Mouse (Mus musculus) gastrocnemius, adult 18-20 months (tissue): ENCODE results near the gene Rnf150. TPM values are rescaled to one million over a fixed set of nuclear protein-coding genes. Genes with fewer than 3 reads are reported as not detected.
A peak's percentile ranks its signal among the peaks of the same experiment; 100 is the strongest.

ENCODE experiments used
- DNase-seq: peaks from one replicate; pipeline ENCODE4 v3.0.0; 2021; ENCODE audit warnings: low spot score
- long read RNA-seq, 2 experiments: library from polyadenylated mRNA; stranded (forward); transcript quantifications; one replicate each; pipeline ENCODE4 v2.0.0; 2021
- total RNA-seq, 2 experiments: library from RNA; stranded (reverse); gene quantifications; 2 replicates each; pipeline ENCODE4 v1.2.3; 2021

The Rnf150 gene
- 10 to 100 TPM; 37.6 to 41.1 TPM for total RNA-seq
- long read RNA-seq, experiment 1, partial matches to known transcripts: 1 of 13 reads
- long read RNA-seq, experiment 1, other reads (novel, unspliced or antisense): 12 of 13 reads
- long read RNA-seq, experiment 2, partial matches to known transcripts: 0 of 12 reads
- long read RNA-seq, experiment 2, other reads (novel, unspliced or antisense): 12 of 12 reads

GRCm38 (mm10) chr8:82863041-82863744 lies at the start of gene Rnf150:
Gene Rnf150, plus strand, starts transcription at chr8:82863356.
- peak; percentile 88 for DNase-seq

- no peak for DNase-seq
Measured at GRCm38 (mm10) chr8:82826135-82827046, 36.8 kb upstream of the Rnf150 start.

GRCm38 (mm10) chr8:82840415-82840814 lies 22.7 kb upstream of the Rnf150 start:
- peak; percentile 30 for DNase-seq

GRCm38 (mm10) chr8:82840963-82841362 lies 22.2 kb upstream of the Rnf150 start:
- DNase-seq: no peak

GRCm38 (mm10) chr8:82841520-82842142 lies 21.5 kb upstream of the Rnf150 start:
- no peak for DNase-seq

DNA sequence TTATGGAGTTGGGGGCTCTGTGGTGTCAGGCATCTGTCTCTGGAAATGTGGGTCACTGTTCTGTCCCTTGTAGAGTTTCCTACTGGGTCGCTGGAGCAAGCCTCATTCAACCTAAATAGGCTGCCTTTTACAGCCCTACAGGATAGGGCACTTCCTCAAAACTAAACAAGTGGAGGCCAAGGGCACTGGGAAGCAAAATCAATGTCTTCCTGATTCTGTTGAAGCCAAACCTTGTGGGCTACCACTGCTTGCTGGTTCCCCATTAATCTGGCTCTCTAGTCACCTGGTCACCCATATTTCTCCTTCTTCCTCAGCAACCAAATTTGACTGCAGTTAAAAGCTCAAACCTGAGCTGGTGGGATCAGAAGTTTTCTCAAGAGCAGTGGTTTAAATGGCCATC lies 19.5 kb upstream of the Rnf150 start:
- no peak for DNase-seq

DNA sequence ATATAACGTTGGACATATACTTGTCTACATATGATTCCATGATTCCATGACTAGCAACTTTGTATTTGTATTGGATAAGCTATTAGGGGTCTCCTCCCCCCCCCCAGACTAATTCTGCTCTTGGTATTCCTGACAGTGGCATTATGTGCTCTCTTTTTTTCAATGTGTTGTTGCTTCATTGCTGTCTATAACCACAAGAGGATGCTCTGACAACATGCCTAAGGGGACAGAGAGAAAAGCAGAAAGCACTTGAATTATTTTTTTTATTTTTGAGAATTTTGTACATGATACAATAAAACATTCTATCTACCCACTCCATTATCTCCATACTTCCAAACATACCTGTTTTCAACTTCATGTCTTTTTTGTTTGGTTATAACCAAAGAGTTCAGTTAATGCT lies 18.7 kb upstream of the Rnf150 start:
- DNase-seq: no peak

GRCm38 (mm10) chr8:82846098-82846497 lies 17.1 kb upstream of the Rnf150 start:
- DNase-seq: no peak

GRCm38 (mm10) chr8:82846730-82847129 lies 16.4 kb upstream of the Rnf150 start:
- no peak for DNase-seq

- no peak for DNase-seq
Measured at GRCm38 (mm10) chr8:82858541-82859342, 4.4 kb upstream of the Rnf150 start.

DNA sequence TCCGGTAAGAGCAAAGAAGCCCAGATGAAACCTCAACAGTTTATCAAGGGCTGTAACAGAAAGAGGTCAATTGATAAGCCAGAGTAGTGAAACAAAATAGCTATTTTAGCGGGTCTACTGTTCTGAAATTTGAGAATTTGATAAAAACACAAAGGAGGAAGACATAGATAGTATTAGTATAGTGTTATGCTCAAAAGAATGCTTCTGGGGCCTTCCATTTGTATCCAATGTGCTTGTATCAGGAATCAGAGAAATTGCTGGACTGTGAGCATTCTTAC lies 3.9 kb upstream of the Rnf150 start:
- DNase-seq: no peak

DNA sequence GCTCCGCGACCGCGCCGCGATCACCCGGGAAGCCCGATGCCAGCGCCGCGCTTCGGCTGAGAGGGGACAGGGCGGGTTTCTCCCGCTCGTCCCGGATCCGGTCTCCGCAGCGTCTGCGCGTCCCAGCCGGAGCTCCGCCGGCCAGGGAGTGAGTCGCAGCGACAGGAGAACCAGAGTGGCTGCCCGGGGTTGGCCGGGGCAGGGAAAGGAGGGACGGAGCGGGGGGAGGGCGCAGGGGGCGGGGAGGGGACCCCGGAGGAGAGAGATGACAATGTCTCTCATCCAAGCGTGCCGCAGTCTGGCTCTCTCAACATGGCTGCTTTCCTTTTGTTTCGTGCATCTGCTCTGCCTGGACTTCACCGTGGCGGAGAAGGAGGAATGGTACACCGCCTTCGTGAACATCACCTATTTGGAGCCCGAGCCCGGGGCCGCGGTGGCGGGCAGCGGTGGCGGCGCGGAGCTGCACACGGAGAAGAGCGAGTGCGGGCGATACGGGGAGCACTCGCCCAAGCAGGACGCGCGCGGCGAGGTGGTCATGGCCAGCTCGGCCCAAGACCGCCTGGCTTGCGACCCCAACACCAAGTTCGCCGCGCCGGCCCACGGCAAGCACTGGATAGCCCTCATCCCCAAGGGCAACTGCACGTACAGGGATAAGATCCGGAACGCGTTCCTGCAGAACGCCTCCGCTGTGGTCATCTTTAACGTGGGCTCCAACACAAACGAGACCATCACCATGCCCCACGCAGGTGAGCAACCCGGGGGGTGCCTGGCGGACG lies 777 bp downstream of the Rnf150 start:
- DNase-seq: peak; percentile 65

DNA sequence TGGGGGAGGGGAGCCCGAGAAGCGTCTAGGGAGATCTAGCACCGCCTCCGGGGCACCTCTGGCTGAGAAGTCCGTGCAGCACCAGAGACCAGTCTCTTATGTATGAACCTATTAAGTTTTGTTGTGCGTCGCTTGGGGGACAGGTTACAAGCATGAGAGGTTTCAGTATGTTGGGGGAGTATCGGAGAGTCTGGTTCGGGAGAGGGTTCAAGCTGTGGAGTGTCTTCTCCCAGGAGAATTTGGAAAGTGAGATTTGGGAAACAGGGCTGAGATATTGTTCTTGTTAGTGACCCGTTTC lies 1.3 kb downstream of the Rnf150 start:
- DNase-seq: peak; percentile 47

GRCm38 (mm10) chr8:82865239-82865638 lies 2.1 kb downstream of the Rnf150 start:
- DNase-seq: no peak

GRCm38 (mm10) chr8:82866251-82866650 lies 3.1 kb downstream of the Rnf150 start:
- no peak for DNase-seq

DNA sequence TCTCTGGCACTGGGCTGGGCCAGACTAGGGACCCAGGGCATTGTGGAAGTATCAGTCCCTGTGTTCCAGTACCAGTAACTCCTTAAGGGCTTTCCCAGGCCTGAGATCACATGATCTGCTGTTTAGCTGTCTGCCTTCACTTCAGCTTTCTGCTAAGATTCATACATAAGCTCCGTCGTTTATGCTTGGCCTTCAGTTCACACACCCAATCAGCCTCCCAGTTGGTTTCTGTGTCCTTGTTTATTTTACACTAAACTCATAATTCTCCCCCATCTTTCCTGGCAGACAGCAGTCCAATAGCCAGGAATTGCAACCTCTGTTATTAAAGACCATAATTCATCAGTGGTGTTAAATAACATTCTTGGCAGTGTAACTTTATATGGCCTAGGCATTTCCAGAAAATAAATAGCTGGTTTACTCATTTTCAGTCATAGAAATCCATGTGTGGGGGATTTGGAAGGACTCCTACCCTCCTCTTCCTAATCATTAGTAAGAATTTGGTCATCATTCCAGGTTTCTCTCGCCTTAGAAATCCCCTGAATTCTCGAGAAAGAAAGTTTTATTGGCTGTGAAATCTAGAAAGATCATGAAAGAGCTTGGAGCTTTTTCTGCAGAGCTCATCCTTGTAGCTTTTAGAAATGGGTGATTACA lies 7.8 kb downstream of the Rnf150 start:
- DNase-seq: no peak

DNA sequence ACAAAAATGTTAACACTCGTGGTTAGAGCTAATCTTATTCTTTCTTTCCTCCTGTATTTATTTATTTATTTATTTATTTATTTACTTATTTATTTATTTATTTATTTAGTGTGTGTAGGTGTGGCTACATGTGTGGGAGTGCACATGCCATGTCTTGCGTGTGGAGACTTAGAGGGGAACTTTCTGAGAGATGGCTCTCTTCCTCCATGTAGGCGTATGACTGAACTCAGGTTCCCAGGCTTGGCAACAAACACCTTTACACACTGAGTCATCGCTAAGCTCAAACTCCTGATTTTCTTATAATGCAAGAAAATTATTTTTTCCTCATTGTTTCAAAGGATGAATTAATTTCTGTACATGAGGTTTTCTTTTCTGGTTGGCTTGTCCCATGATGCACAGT lies 8.8 kb downstream of the Rnf150 start:
- DNase-seq: no peak

DNA sequence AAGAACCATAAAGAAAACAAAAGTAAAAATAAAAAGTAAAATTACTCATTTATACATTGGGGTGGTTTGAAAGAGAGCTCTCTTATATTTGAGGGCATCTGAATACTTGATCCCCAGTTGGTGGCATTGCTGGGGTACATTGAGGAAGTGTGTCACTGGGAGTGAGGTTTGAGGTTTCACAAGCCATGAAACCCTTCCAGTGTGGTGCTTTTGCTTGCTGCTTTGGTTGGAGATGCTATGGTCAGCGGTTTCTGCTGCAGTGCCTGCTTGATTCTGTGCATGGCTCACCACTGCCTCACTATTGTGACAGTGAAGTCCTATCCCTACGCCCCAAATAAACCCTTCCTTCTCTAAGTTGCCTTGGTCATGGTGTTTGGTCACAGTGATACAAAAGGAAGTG lies 10.9 kb downstream of the Rnf150 start:
- no peak for DNase-seq

GRCm38 (mm10) chr8:82875135-82875534 lies 12.0 kb downstream of the Rnf150 start:
- no peak for DNase-seq

GRCm38 (mm10) chr8:82884480-82884879 lies 21.3 kb downstream of the Rnf150 start:
- DNase-seq: no peak
